ENCODE assay signal across 9 mouse cellular contexts in genomic region chr1:39010583-39011021, GRCm38 (mm10). TPM values are rescaled to one million over a fixed set of nuclear protein-coding genes. Genes with fewer than 3 reads are reported as not detected.
A peak's percentile ranks its signal among the peaks of the same experiment; 100 is the strongest.
DNase-seq lines count a peak whose midpoint lies in the region; ATAC-seq and TF ChIP-seq lines count a peak whose summit lies in the region.
"Had no signal": no experiment of that assay in that cellular context is flagged by ENCODE, and none has a peak within 500 bp of the region (broad histone marks: within the 10 kb centered on the region; RNA-seq: fewer than 3 reads in every experiment).

No protein-coding gene starts in this region.

- no peak overlapping the region for H3ac ChIP-seq in C2C12 (ENCODE audit: control insufficient read depth, insufficient read length, low read depth)

- no peaks in the 10 kb centered on the region for H3K36me3 ChIP-seq in C2C12 (ENCODE audit: control insufficient read depth, insufficient read depth)
- H3K36me3 ChIP-seq in heart, embryonic 12.5 days = no peaks in the 10 kb centered on the region
- H3K36me3 ChIP-seq in kidney, embryonic 15.5 days = no peaks in the 10 kb centered on the region
- no peaks in the 10 kb centered on the region for H3K36me3 ChIP-seq in limb, embryonic 12.5 days
- no peaks in the 10 kb centered on the region for H3K36me3 ChIP-seq in midbrain, embryonic 16.5 days (ENCODE audit: control insufficient read depth, insufficient read depth, low read length)
- no peaks in the 10 kb centered on the region for H3K36me3 ChIP-seq in stomach, embryonic 16.5 days (ENCODE audit: control insufficient read depth, insufficient read depth, low read length)

- peak; percentile 24 for TF ChIP-seq CTCF in C2C12 (IDR thresholded peaks at IDR 0.05; ENCODE audit: control insufficient read depth, insufficient read depth, insufficient read length)

- H3K27me3 ChIP-seq in C2C12 (ENCODE audit: control insufficient read depth, insufficient read depth, insufficient read length) = no peaks in the 10 kb centered on the region
- peaks cover 9% of the 10 kb centered on the region; the same call in 1 of the 2 replicates for H3K27me3 ChIP-seq in heart, embryonic 12.5 days (replicated peaks)
- no peaks in the 10 kb centered on the region for H3K27me3 ChIP-seq in kidney, embryonic 15.5 days
- H3K27me3 ChIP-seq in limb, embryonic 12.5 days = no peaks in the 10 kb centered on the region
- no peaks in the 10 kb centered on the region for H3K27me3 ChIP-seq in midbrain, embryonic 16.5 days (ENCODE audit: control insufficient read depth, insufficient read depth, low read depth, low read length)
- H3K27me3 ChIP-seq in stomach, embryonic 16.5 days (ENCODE audit: control insufficient read depth, insufficient read depth, low read length) = no peaks in the 10 kb centered on the region

- H3K79me3 ChIP-seq in C2C12 (ENCODE audit: low read depth) = no peaks in the 10 kb centered on the region

- peak overlapping the region; percentile 41 for H3K4me2 ChIP-seq in heart, embryonic 12.5 days
- H3K4me2 ChIP-seq in kidney, embryonic 15.5 days = peak overlapping the region; percentile 36; the same call in 1 of the 2 replicates
- peak overlapping the region; percentile 28; the same call in 1 of the 2 replicates for H3K4me2 ChIP-seq in limb, embryonic 12.5 days
- H3K4me2 ChIP-seq in midbrain, embryonic 16.5 days (ENCODE audit: low read length) = no peak overlapping the region
- no peak overlapping the region for H3K4me2 ChIP-seq in stomach, embryonic 16.5 days (ENCODE audit: low read depth, low read length)

- H3K9me3 ChIP-seq in heart, embryonic 12.5 days (replicated peaks) = peaks cover 4% of the 10 kb centered on the region; the same call in 1 of the 2 replicates
- no peaks in the 10 kb centered on the region for H3K9me3 ChIP-seq in kidney, embryonic 15.5 days (replicated peaks)
- no peaks in the 10 kb centered on the region for H3K9me3 ChIP-seq in limb, embryonic 12.5 days
- H3K9me3 ChIP-seq in midbrain, embryonic 16.5 days (replicated peaks; ENCODE audit: control insufficient read depth, low read length, poor library complexity, severe bottlenecking) = no peaks in the 10 kb centered on the region
- H3K9me3 ChIP-seq in stomach, embryonic 16.5 days (replicated peaks; ENCODE audit: control insufficient read depth, low read length) = no peaks in the 10 kb centered on the region

- H3K4me1 ChIP-seq in heart, embryonic 12.5 days (replicated peaks) = peaks cover 15% of the 10 kb centered on the region
- 0 out of 2 replicates have a peak, but pooled peaks cover 6% of the 10 kb centered on the region for H3K4me1 ChIP-seq in kidney, embryonic 15.5 days
- H3K4me1 ChIP-seq in limb, embryonic 12.5 days (replicated peaks) = peaks cover 11% of the 10 kb centered on the region
- no peaks in the 10 kb centered on the region; the same call in 1 of the 2 replicates for H3K4me1 ChIP-seq in midbrain, embryonic 16.5 days (ENCODE audit: control insufficient read depth, insufficient read depth, low read length)
- no peaks in the 10 kb centered on the region for H3K4me1 ChIP-seq in stomach, embryonic 16.5 days (ENCODE audit: control insufficient read depth, insufficient read depth, low read length)

- DNase-seq in adipocyte (ENCODE audit: low spot score) = peak; percentile 87
- DNase-seq in embryo, embryonic 11 days = peak; percentile 85

- H3K4me3 ChIP-seq in C2C12 (ENCODE audit: insufficient read depth, poor library complexity, severe bottlenecking) = no peak overlapping the region
- H3K4me3 ChIP-seq in heart, embryonic 12.5 days = no peak overlapping the region
- no peak overlapping the region for H3K4me3 ChIP-seq in kidney, embryonic 15.5 days (replicated peaks)
- no peak overlapping the region for H3K4me3 ChIP-seq in limb, embryonic 12.5 days (replicated peaks)
- H3K4me3 ChIP-seq in midbrain, embryonic 16.5 days (ENCODE audit: low read depth, low read length) = no peak overlapping the region
- no peak overlapping the region for H3K4me3 ChIP-seq in stomach, embryonic 16.5 days (replicated peaks; ENCODE audit: low read length)
- H3K4me3 ChIP-seq: erythroblast, embryonic 14.5 days had no signal

- WGBS in heart, embryonic 12.5 days = 22% methylated on average over 12 of the region's 12 CpGs
- 23% methylated on average over 12 of the region's 12 CpGs for WGBS in kidney, embryonic 15.5 days
- 24% methylated on average over 12 of the region's 12 CpGs for WGBS in limb, embryonic 12.5 days
- 23% methylated on average over 12 of the region's 12 CpGs for WGBS in midbrain, embryonic 16.5 days
- 16% methylated on average over 12 of the region's 12 CpGs for WGBS in stomach, embryonic 16.5 days

- H3K79me2 ChIP-seq in C2C12 (ENCODE audit: control insufficient read depth, insufficient read depth) = no peaks in the 10 kb centered on the region

- H3K9ac ChIP-seq in heart, embryonic 12.5 days = no peak overlapping the region
- H3K9ac ChIP-seq in kidney, embryonic 15.5 days = no peak overlapping the region
- no peak overlapping the region for H3K9ac ChIP-seq in limb, embryonic 12.5 days (replicated peaks)
- H3K9ac ChIP-seq in midbrain, embryonic 16.5 days (ENCODE audit: low read depth, low read length) = no peak overlapping the region
- H3K9ac ChIP-seq in stomach, embryonic 16.5 days (ENCODE audit: low read length) = no peak overlapping the region

- ATAC-seq in heart, embryonic 12.5 days (ENCODE audit: insufficient number of reproducible peaks, low FRiP score) = no peak
- peak; percentile 25 for ATAC-seq in kidney, embryonic 15.5 days (replicated peaks; ENCODE audit: low FRiP score)
- no peak for ATAC-seq in limb, embryonic 12.5 days (ENCODE audit: insufficient number of reproducible peaks, insufficient read depth, low FRiP score, low TSS enrichment, low read depth)
- ATAC-seq in midbrain, embryonic 16.5 days = peak; percentile 76; the same call in 1 of the 2 replicates
- peak; percentile 54; the same call in 1 of the 2 replicates for ATAC-seq in stomach, embryonic 16.5 days (ENCODE audit: insufficient read depth, low FRiP score)

- no peak overlapping the region for H3K27ac ChIP-seq in heart, embryonic 12.5 days (ENCODE audit: poor library complexity, severe bottlenecking)
- no peak overlapping the region for H3K27ac ChIP-seq in kidney, embryonic 15.5 days
- H3K27ac ChIP-seq in limb, embryonic 12.5 days = no peak overlapping the region
- no peak overlapping the region for H3K27ac ChIP-seq in midbrain, embryonic 16.5 days (ENCODE audit: low read length)
- no peak overlapping the region for H3K27ac ChIP-seq in stomach, embryonic 16.5 days (ENCODE audit: low read length)

TF ChIP-seq in C2C12, 6 proteins besides CTCF, POLR2A, EP300 and RAD21:
- no peak for TF ChIP-seq FOSL1 (IDR thresholded peaks at IDR 0.05; ENCODE audit: insufficient read depth, low read length, poor library complexity, severe bottlenecking)
- TF ChIP-seq CEBPB (IDR thresholded peaks at IDR 0.05; ENCODE audit: low read depth) = no peak
- no peak for TF ChIP-seq MYOG (IDR thresholded peaks at IDR 0.05; ENCODE audit: control insufficient read depth, extremely low read depth, insufficient read length)
- TF ChIP-seq MAX (IDR thresholded peaks at IDR 0.05) = no peak
- TF ChIP-seq USF1 (IDR thresholded peaks at IDR 0.05; ENCODE audit: low read depth) = no peak
- peak; percentile 6 for TF ChIP-seq MYOD1 (IDR thresholded peaks at IDR 0.05; ENCODE audit: control insufficient read depth, insufficient read length, low read depth)

RNA-seq across cellular contexts. Expression of gene Pdcl3, which starts 25.2 kb away (rescaled TPM):
- polyA plus RNA-seq in C2C12 (2012; fragmentation: generic; extraction: Trizol) = 98.7 TPM
- polyA plus RNA-seq in heart, embryonic 12.5 days (2016; fragmentation: Nextera tagmentation; extraction: Ambion mirVana) = 149 and 168 TPM in 2 replicates
- polyA plus RNA-seq in kidney, embryonic 15.5 days (2015; fragmentation: Nextera tagmentation; extraction: Ambion mirVana) = 177 and 183 TPM in 2 replicates
- polyA plus RNA-seq in limb, embryonic 12.5 days (2016; fragmentation: Nextera tagmentation; extraction: Ambion mirVana) = 154 and 157 TPM in 2 replicates
- 158 and 163 TPM in 2 replicates for polyA plus RNA-seq in midbrain, embryonic 16.5 days (2015; fragmentation: Nextera tagmentation; extraction: Ambion mirVana)
- polyA plus RNA-seq in stomach, embryonic 16.5 days (2015; fragmentation: Nextera tagmentation; extraction: Ambion mirVana) = 172 and 191 TPM in 2 replicates

Comparison
In these comparisons a context has a peak if more than half of its experiments do, and no peak if none do; other contexts are left out.
1. ATAC-seq: peak in kidney, embryonic 15.5 days (single experiment), midbrain, embryonic 16.5 days (single experiment) and stomach, embryonic 16.5 days (single experiment); none in heart, embryonic 12.5 days (single experiment) and limb, embryonic 12.5 days (single experiment).
2. H3K4me2 ChIP-seq: peak in heart, embryonic 12.5 days (single experiment), kidney, embryonic 15.5 days (single experiment) and limb, embryonic 12.5 days (single experiment); none in midbrain, embryonic 16.5 days (single experiment) and stomach, embryonic 16.5 days (single experiment).